Mouse (Mus musculus): Measurements from ENCODE around the gene Coro7. TPM values are rescaled to one million over a fixed set of nuclear protein-coding genes. Genes with fewer than 3 reads are reported as not detected.
A peak's percentile ranks its signal among the peaks of the same experiment; 100 is the strongest.
"Not testable (repeated sequence)": the region's sequence is repeated elsewhere in the genome, so short reads cannot be mapped to it uniquely, and the experiment has no call there.

Gene Coro7
- total RNA-seq (2021) = 100 to 1,000 TPM in 1 of 2 experiments, 10 to 100 TPM in 1; 88.4 to 100 TPM

- DNase-seq (ENCODE audit: low spot score in 2 of 2) = peak; percentile 86 to 87
- intact Hi-C loops (cut with DNase I) = loop anchor here (5.0 kb wide), 1 partner anchor 108 kb away; no protein-coding TSS in a partner anchor
Observed at GRCm38 (mm10) chr16:4679121-4680018, at the start of gene Coro7. Coro7 (minus strand) TSS chr16:4679777.

- intact Hi-C loops (cut with DNase I) = no loop called here
- no peak for DNase-seq (ENCODE audit: low spot score in 2 of 2)
Observed at GRCm38 (mm10) chr16:4727963-4728362, 48.4 kb upstream of the Coro7 start.

GRCm38 (mm10) chr16:4727526-4727925 is 47.9 kb upstream of the Coro7 start:
- intact Hi-C loops (cut with DNase I) = no loop called here
- DNase-seq (ENCODE audit: low spot score in 2 of 2) = no peak

GRCm38 (mm10) chr16:4726528-4727128 is 47.1 kb upstream of the Coro7 start:
- peak in 1 of 2 experiments; percentile 25 for DNase-seq (ENCODE audit: low spot score in 2 of 2)
- intact Hi-C loops (cut with DNase I) = no loop called here

GRCm38 (mm10) chr16:4725780-4726527 is 46.4 kb upstream of the Coro7 start, which contains the start of gene Hmox2:
Hmox2 (plus strand) TSS chr16:4726361.
- intact Hi-C loops (cut with DNase I) = no loop called here
- DNase-seq (ENCODE audit: low spot score in 2 of 2) = peak; percentile 91 to 93

GRCm38 (mm10) chr16:4725266-4725665 is 45.7 kb upstream of the Coro7 start:
- DNase-seq (ENCODE audit: low spot score in 2 of 2) = no peak
- intact Hi-C loops (cut with DNase I) = no loop called here

- DNase-seq (ENCODE audit: low spot score in 2 of 2) = no peak
- intact Hi-C loops (cut with DNase I) = no loop called here
Observed at GRCm38 (mm10) chr16:4722915-4723209, 43.3 kb upstream of the Coro7 start.

GRCm38 (mm10) chr16:4722128-4722914 is 42.7 kb upstream of the Coro7 start:
- intact Hi-C loops (cut with DNase I) = no loop called here
- no peak for DNase-seq (ENCODE audit: low spot score in 2 of 2)

- DNase-seq (ENCODE audit: low spot score in 2 of 2) = peak; percentile 62 to 65
- intact Hi-C loops (cut with DNase I) = loop anchor here (5.0 kb wide), 1 partner anchor 68 kb away; no protein-coding TSS in a partner anchor
Observed at GRCm38 (mm10) chr16:4718753-4719518, 39.4 kb upstream of the Coro7 start, which contains the start of gene Nmral1. Nmral1 (minus strand) TSS chr16:4719356.

GRCm38 (mm10) chr16:4717866-4718265 is 38.3 kb upstream of the Coro7 start:
- intact Hi-C loops (cut with DNase I) = loop anchor here (5.0 kb wide), 1 partner anchor 69 kb away; no protein-coding TSS in a partner anchor
- DNase-seq (ENCODE audit: low spot score in 2 of 2) = no peak

- no peak for DNase-seq (ENCODE audit: low spot score in 2 of 2)
- intact Hi-C loops (cut with DNase I) = no loop called here
Observed at GRCm38 (mm10) chr16:4713861-4714710, 34.5 kb upstream of the Coro7 start.

GRCm38 (mm10) chr16:4711173-4711572 is 31.6 kb upstream of the Coro7 start:
- intact Hi-C loops (cut with DNase I) = no loop called here
- no peak for DNase-seq (ENCODE audit: low spot score in 2 of 2)

GRCm38 (mm10) chr16:4705541-4705940 is 26.0 kb upstream of the Coro7 start:
- intact Hi-C loops (cut with DNase I) = no loop called here
- no peak for DNase-seq (ENCODE audit: low spot score in 2 of 2)

GRCm38 (mm10) chr16:4702646-4703045 is 23.1 kb upstream of the Coro7 start:
- intact Hi-C loops (cut with DNase I) = no loop called here
- no peak for DNase-seq (ENCODE audit: low spot score in 2 of 2)

GRCm38 (mm10) chr16:4701211-4701610 is 21.6 kb upstream of the Coro7 start:
- intact Hi-C loops (cut with DNase I) = no loop called here

GRCm38 (mm10) chr16:4689371-4689770 is 9.8 kb upstream of the Coro7 start:
- DNase-seq (ENCODE audit: low spot score in 2 of 2); intact Hi-C loops (cut with DNase I): not testable (repeated sequence)

More at GRCm38 (mm10) chr16:4701211-4701610, 21.6 kb upstream of the Coro7 start:
- DNase-seq (ENCODE audit: low spot score in 2 of 2) = no peak

- intact Hi-C loops (cut with DNase I) = loop anchor here (5.0 kb wide), 1 partner anchor 103 kb away; no protein-coding TSS in a partner anchor
- no peak for DNase-seq (ENCODE audit: low spot score in 2 of 2)
Observed at GRCm38 (mm10) chr16:4684457-4684791, 4.8 kb upstream of the Coro7 start.

All from left cerebral cortex, postnatal 36 days (tissue).